Mouse (Mus musculus) ovary, postnatal 14 days (tissue): ENCODE data around the gene Enkd1.

Experiments used
- DNase-seq: peaks from one replicate; pipeline ENCODE4 v3.0.0; 2022; ENCODE audit warnings: low spot score

Gene Enkd1

DNA sequence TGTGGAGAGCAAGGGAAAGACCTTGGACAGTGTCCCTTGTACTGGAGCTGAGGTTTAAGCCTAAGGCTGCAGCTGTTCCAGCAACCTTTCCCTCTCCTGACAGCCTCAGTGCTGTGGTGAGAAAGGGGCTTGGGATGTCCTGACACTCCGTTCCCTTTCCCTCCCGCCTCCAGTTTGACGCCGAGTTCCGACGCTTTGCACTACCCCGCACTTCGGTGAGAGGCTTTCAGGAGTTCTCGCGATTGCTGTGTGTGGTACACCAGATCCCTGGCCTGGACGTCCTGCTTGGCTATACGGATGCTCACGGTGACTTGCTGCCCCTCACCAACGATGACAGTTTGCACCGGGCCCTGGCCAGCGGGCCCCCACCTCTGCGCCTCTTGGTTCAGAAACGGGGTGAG is 6.0 kb downstream of the Enkd1 start:
- DNase-seq, result no peak

DNA sequence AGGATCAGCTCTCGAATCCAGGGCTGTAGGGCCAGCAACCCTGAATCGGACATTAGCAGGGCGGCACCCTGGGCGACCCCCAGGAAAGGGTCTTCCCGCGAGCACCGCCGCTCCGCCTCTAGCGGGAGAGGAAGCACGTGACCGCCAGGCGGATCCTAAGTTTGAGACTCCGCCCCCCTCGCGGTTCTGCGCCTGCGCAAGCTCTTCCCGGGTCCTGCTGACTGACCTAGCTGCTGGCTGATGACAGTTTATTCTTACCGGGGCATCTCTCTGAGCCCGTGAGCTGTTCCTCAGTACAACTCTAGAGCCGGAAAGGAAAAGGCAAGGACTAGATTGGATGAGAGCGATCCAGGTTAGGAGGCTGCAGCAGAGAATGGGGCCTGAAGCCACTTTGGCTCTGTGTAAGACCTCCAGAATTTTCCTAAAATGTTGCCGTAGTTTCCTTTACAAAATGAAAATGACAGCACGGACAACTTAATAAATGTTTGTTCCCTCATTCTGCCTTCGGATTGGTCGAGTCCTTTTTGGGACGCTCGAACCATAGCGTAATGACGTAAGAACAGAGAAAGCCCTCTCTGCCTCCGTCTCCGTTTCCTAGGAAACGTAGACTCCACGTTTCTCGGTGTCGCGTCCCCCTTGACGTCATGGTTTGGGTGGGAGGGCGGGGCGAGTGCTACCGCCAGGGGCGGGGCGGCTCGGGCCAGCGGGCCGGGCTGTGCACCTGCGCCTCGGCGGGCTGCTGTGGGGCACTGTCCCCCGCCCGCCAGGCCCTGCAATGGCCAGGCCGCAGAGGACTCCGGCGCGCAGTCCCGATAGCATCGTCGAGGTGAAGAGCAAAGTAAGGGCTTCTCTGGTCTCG is 6.8 kb downstream of the Enkd1 start, which contains the start of the genes Acd and Pard6a:
TSS of gene Acd (minus strand) at position 137 of the 859 bp plus-strand sequence.
TSS of gene Pard6a (plus strand) at position 183 of the 859 bp plus-strand sequence.
- peak; percentile 95 for DNase-seq

DNA sequence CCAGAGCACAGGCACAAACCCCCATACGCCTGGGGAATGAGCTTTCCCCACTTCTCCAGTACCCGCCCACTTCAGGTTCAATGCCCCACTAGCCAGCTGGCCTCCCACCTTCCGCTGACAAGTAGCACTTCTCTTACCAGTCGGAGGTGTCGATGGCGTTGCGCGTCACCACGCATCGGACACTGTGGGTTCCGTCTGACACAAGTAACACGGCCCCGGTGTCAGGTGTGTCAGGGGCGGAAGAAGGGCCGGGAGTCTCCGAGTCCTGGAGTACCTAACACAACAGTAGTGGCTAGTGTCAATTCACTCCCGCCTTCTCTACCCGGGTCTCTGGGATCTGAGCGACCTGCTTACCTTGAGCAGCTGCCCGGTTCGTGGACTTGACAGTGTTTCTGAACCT is 7.4 kb downstream of the Enkd1 start:
- no peak for DNase-seq

DNA sequence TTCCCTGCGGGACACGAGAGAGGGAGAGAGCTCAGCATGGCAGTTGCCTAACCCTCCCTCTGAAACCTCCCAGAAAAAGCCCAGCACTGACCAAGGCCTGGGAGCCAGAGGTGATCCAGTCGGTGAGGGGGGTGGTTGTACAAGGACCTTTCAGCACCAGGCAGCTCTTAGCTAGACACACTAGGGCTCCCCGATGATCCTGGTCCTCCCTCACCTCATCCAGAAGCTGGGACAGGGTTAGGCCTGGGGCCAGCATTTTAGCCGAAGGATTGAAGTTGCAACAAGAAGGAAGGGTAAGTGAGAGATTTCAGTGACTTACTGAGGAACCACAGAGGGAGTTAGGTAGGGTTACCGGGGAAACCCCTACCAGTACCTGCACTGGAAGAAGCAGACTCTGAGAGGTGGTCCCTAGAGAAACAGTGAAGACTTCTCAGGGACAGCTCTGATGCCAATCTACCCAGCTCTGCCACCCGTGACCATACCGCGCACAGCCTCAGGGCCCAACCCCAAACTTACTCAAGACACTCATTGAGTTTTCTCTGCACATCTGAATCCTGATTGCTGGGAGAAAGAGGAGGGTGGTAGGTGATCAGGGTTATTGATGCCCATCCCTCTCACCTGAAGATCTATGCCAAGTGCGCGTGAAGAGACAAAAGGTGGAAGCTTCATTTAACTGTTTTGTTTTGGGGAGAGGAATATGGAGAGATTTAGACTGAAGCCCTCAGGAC is 8.4 kb downstream of the Enkd1 start:
- DNase-seq, result no peak

- no peak for DNase-seq
Measured at GRCm38 (mm10) chr8:105698734-105699133, 9.3 kb downstream of the Enkd1 start.

DNA sequence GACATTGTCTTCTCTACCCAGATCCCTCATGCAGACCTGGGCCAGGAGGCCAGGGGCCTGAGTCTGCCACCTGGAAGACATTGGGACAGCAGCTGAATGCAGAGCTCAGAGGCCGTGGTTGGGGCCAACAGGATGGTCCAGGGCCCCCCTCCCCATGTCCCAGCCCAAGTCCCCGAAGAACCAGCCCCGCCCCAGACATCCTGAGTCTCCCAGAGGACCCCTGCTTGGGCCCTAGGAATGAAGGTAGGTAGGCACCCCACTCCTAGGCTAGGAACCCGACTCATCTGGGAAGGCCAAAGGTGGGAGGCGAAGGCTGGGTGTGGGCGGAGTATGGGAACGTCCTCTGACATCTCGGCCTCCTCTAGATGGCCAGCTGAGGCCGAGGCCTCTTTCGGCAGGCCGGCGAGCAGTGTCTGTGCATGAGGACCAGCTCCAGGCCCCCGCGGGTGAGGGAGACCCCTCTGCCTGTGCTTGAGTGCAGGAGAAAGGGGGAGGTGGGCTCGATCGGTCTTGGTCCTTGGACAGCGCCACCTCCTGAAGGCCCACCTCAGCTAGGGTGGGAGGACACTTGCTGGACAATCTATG is 10.7 kb downstream of the Enkd1 start:
- DNase-seq, result no peak

DNA sequence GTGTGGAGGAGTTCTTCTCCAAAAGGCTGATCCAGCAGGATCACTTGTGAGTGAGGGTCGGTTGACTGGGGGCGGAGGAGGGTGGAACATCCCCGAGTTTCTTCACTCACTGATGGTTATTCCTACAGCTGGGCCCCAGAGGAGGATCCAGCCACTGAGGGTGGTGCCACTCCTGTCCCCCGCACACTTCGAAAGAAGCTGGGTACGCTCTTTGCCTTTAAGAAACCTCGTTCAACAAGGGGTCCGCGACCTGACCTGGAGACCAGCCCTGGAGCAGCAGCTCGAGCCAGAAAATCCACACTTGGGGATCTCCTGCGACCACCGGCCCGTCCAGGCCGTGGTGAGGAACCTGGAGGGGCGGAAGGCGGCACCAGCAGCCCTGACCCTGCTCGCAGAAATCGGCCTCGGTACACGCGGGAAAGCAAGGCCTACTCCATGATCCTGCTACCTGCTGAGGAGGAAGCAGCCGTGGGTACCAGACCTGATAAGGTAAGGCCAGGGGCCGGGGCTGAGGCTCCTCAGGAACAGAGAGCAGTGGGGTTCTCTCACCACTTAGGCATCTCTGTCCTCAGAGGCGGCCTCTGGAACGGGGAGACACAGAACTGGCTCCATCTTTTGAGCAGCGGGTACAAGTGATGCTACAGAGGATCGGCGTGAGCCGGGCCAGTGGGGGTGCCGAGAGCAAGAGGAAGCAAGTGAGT is 12.8 kb downstream of the Enkd1 start:
- DNase-seq, result no peak

DNA sequence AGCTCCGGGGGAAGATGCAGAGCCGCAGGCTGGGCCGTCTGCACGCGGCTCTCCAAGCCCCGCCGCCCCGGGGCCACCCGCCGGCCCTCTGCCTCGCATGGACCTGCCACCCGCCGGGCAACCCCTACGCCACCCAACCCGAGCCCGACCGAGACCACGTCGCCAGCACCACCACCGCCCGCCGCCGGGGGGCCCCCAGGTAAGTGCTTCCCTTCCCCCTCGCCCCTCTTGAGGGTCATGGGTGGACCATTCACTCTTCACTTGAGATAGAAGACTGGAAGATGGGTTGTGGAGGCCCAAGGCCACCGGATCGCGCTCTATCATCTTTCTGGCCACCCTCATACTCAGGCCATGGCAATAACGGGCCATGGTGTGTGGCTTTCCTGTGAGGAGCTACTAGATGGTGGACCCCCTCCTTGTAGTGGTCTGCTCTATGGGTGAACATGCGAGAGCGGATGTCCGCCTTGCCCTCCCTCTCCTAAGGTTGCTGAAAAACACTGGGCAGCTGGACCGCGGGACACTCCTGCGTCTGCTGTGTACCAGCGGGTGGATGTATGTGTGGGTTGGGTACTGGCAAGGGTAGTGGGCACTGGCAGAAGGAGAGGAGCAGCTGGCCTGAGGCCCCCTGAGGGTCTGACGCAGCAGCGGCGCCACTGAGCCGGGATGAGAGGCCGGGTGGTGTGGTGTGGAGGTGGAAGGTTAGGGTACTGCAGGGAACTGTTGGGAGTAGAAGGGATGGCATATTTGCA is 13.8 kb downstream of the Enkd1 start:
- DNase-seq, result no peak

GRCm38 (mm10) chr8:105693648-105694047 is 14.4 kb downstream of the Enkd1 start:
- DNase-seq, result peak; percentile 77

DNA sequence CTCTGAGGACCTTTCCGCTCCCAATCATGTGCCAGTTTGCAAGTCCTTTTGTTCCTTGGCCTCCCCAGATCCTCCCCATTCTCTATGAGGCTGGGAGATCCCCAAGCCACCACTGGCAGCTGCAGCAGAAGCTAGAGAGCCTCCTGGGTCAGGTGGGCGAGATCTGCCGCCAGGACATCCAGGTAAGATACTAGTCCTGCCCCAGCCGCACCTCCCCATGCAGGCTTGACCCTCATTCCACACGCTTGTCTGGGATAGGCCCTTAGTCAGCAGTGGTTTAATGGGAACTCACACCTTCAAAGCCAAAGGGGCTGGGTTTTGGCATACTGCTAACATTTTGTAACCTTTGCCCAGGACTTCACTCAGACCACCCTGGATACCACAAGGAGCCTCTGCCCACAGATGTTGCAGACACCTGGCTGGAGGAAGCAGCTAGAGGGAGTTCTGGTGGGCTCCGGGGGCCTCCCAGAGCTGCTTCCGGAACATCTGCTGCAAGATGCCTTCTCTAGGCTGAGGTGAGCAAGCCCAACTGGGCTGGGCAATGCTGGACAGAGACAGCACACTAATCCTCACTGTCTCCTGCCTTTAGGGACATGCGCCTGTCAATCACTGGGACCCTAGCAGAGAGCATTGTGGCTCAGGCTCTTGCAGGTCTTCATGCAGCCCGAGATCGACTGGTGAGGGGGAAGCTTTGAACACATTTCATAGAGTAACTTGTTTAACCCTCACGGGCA is 15.4 kb downstream of the Enkd1 start:
- no peak for DNase-seq

DNA sequence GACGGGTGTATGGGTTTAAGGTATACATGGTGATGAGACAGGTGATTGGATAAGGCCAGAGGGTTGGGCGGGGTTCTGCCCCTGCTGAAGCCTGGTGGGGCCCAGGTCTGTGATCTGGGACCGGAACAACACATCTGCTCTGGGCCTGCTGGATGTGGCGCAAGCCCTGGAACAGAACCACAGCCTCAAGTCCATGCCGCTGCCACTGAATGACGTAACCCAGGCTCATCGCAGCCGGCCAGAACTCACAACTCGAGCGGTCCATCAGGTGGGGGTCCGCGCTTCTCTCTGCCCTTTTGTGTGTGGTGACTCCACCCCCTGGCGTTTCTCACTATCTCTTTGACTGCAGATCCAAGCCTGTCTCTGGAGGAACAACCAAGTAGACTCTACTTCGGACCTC is 17.0 kb downstream of the Enkd1 start:
- no peak for DNase-seq

DNA sequence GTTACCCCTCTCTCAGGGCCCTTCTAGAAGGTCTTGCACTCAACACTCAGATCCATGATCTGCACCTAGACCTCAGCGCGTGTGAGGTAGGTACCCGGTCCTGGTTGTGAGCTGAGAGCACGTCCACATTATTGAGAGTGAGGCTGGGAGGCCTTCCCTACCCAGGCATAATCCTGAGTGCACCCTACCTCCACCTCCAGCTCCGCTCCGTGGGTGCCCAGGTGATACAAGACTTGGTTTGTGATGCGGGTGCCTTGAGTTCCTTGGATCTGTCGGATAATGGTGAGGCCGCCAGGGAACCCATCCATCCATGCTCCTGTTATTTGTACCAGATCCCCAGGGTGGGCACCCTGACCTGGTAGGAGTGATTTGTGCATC is 18.0 kb downstream of the Enkd1 start:
- no peak for DNase-seq

- no peak for DNase-seq
Measured at GRCm38 (mm10) chr8:105689256-105689982, 18.6 kb downstream of the Enkd1 start.

- no peak for DNase-seq
Measured at GRCm38 (mm10) chr8:105688242-105688752, 19.7 kb downstream of the Enkd1 start.

- DNase-seq, result no peak
Measured at GRCm38 (mm10) chr8:105687512-105687911, 20.5 kb downstream of the Enkd1 start.

- no peak for DNase-seq
Measured at GRCm38 (mm10) chr8:105686551-105686950, 21.5 kb downstream of the Enkd1 start.

GRCm38 (mm10) chr8:105685796-105686308 is 22.2 kb downstream of the Enkd1 start, which contains the start of gene Carmil2:
Gene Carmil2 (plus strand): TSS chr8:105686274.
- DNase-seq, result no peak

DNA sequence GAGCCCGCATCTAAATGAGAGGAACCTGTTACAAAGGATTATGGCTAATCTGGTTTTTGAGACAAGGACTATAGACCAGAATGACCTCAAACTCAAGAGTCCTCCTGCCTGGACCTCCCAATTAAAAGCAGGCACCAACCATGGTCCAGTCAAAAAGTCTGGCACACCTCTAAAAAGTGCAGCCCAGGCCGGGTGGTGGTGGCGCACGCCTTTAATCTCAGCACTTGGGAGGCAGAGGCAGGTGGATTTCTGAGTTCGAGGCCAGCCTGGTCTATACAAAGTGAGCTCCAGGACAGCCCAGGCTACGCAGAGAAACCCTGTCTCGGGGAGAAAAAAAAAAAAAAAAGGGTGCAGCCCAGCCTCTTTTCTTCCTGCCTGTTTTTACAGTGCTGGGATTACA is 22.7 kb downstream of the Enkd1 start:
- no peak for DNase-seq

GRCm38 (mm10) chr8:105677891-105678290 is 30.1 kb downstream of the Enkd1 start:
- DNase-seq, result no peak

DNA sequence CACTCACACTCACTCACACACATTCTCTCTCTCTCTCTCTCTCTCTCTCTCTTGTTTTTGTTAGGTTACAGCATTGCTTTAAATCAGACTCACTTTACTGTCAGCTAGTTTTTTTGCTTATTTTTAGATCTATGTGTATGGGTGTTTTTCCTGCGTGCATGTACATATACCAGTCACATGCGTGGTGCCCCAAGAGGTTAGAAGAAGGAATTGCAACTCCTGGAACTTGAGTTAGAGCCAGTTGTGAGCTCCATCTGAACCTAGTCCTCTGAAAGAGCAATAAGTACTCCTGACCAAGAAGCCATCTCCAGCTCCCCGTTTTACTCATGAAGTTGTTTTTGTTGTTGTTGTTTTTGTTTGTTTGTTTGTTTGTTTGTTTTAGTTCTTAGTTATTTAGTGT is 46.8 kb downstream of the Enkd1 start:
- no peak for DNase-seq
